Mouse (Mus musculus): ENCODE data around the gene Jam2.

Jam2 gene

GRCm38 (mm10) chr16:84779718-84780117 is 5.8 kb downstream of the Jam2 start:
- no peak for DNase-seq (ENCODE audit: low read depth)

DNA sequence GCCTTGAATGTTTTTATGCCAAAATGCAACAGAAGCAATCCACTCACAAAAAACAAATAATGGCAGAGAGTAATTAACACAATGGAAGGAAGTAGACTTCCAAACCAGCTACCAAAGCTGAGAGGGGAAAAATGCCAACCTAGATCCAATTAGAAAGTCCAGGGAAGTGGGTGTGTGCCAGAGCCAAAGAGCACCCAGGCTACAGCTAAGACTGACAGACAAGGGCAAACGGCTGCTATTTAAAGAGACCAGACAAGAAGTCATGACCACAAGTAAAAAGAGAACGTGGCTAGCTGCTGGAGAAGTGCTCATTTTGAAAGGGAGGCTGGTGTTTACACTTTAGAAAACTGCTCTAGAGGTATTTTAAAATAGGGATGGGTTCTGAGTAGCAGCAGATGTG is 9.4 kb downstream of the Jam2 start:
- no peak for DNase-seq (ENCODE audit: low read depth)

DNA sequence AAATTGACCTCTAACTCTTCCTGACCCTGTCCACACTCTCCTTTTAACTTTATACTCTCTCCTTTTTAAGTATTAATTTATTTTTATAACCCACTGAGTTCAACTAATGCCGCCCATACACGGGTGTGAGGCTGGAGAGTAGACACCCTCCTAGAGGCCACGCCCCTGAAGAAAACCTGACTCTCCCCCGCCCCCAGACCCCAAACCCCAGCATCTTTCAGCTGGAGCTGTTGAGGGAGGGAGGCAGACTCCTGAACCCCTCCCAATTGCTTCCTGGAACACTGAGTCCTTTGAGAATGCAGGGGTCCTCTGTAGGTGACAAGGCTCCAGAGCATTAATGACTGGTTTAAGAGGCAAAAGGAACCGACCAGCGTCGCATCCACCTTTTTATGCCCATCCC is 11.0 kb downstream of the Jam2 start:
- no peak for DNase-seq (ENCODE audit: low read depth)

- no peak for DNase-seq (ENCODE audit: low read depth)
These were observed 16.8 kb downstream of the Jam2 start for GRCm38 (mm10) chr16:84790595-84791165.

- no peak for DNase-seq (ENCODE audit: low read depth)
These were observed 19.5 kb downstream of the Jam2 start for GRCm38 (mm10) chr16:84793401-84793800.

GRCm38 (mm10) chr16:84795337-84795736 is 21.4 kb downstream of the Jam2 start:
- no peak for DNase-seq (ENCODE audit: low read depth)

- DNase-seq (ENCODE audit: low read depth), result no peak
These were observed 22.8 kb downstream of the Jam2 start for GRCm38 (mm10) chr16:84796678-84797077.

DNA sequence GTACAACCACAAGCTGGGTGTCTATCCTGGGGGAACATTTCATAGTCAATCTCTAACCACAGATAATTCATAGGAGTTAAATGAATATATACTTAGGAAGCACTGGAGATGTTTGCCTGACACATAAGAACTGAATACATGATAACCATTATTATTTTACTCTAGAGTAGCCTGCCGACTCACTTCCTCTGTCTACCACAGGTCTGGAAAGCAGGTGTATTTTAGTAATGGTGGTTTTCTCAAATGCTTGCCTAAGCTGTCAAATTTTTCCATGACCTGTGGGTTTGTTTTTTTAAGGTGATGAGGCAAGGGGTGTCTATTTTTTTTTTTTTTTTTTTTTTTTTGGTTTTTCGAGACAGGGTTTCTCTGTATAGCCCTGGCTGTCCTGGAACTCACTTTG is 26.1 kb downstream of the Jam2 start:
- no peak for DNase-seq (ENCODE audit: low read depth)

DNA sequence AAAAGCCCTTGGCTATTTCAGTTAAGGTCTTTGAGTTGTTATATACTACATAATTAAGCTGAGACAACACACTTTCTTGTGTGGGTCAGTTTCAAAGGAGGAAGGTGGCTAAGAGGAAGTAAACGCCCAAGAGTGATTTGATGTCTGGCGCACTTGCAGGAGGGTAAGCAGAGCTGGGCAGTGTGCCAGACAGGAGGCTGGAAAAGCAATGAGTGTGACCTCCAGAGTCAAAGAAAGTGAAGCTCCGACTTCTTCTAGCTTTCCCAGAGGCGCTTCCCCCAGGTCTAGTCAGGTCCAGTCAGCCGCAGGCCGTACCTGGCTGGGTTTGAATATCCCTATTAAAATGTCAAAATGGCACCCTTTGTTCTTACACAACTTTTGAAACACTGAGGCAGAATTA is 28.3 kb downstream of the Jam2 start:
- no peak for DNase-seq (ENCODE audit: low read depth)

DNA sequence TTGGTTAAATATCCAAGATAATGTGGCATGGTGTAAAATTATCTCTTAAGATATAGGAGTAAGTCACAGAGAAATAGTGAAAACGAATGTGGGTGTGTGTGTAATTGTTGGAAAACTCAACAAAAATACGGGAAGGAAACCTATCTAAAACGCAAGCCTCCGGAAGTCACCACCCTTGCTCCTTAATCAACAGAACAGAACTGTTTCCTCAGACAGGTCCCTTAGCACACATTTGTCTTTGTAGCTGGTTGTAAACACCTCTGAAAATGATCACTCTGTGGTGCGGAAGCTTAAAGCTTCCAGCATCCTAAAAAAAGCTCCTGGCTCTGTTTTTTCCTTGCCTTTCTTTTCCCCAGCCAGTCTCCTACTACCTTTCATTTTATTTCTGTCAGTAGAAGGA is 30.9 kb downstream of the Jam2 start:
- DNase-seq (ENCODE audit: low read depth), result no peak

DNA sequence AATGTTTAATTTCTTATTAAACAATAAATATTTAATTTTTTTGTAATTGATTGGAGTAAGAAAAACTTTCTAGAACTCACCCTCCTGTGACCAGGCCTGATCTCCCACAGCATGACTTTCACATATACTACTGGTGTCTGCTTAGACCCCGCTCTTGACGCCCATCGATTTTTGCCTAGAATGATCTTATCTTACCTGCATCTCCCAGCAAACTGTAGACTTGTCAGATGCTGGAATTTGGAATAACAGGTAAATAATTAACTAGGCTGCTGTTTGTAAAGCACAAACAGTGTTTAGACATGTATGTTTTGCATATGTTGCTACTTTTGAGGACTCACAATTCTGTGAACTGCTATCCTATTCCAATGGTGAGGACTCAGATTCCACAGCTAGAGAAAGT is 32.3 kb downstream of the Jam2 start:
- DNase-seq (ENCODE audit: low read depth), result no peak

- no peak for DNase-seq (ENCODE audit: low read depth)
These were observed 34.0 kb downstream of the Jam2 start for GRCm38 (mm10) chr16:84807874-84808273.

GRCm38 (mm10) chr16:84810254-84810653 is 36.3 kb downstream of the Jam2 start:
- no peak for DNase-seq (ENCODE audit: low read depth)

- no peak for DNase-seq (ENCODE audit: low read depth)
These were observed 39.9 kb downstream of the Jam2 start for GRCm38 (mm10) chr16:84813852-84814251.

- DNase-seq (ENCODE audit: low read depth), result no peak
These were observed 40.6 kb downstream of the Jam2 start for GRCm38 (mm10) chr16:84814511-84814910.

- DNase-seq (ENCODE audit: low read depth), result peak; percentile 13
These were observed 43.5 kb downstream of the Jam2 start for GRCm38 (mm10) chr16:84817423-84817822.

- no peak for DNase-seq (ENCODE audit: low read depth)
These were observed 51.1 kb downstream of the Jam2 start for GRCm38 (mm10) chr16:84825009-84825408.

- DNase-seq (ENCODE audit: low read depth), result no peak
These were observed 57.8 kb downstream of the Jam2 start for GRCm38 (mm10) chr16:84831696-84832095.

DNA sequence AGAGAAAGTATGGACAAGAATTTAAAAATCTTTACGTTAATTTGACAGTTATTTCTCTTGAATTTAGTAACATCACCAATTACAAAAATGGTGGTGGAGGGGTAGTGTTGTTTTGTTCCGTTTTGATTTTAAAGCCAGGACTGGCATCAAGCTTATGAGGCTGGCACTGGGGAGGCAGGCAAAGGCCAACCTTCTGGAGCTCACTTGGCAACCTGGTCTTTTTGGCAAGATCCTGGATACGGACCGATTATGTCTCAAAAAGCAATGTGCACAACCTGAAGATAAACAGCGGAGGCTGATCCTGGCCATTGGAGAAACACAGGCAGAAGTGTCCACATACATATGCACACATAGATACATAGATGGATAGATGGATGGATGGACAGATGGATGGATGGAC is 58.8 kb downstream of the Jam2 start:
- no peak for DNase-seq (ENCODE audit: low read depth)

DNA sequence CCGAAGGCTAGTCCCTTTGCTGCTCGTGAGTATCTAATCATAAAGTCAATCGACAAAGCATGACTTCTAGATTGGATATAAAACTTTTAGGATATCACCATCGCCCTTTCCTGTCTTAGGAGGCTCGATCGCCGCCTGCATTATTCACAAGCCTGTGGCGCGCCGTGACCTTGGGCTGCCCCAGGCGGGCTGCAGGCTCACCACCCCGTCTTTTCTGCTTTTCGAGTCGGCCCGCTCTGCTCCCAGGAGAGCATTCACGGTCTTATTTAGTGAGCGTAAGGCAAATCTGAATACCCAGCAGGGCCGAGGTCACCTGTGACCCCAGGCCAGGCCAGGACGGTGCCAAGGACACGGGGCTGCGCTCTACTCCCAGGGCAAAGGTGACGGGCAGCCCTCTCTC is 60.4 kb downstream of the Jam2 start:
- peak; percentile 21 for DNase-seq (ENCODE audit: low read depth)

DNA sequence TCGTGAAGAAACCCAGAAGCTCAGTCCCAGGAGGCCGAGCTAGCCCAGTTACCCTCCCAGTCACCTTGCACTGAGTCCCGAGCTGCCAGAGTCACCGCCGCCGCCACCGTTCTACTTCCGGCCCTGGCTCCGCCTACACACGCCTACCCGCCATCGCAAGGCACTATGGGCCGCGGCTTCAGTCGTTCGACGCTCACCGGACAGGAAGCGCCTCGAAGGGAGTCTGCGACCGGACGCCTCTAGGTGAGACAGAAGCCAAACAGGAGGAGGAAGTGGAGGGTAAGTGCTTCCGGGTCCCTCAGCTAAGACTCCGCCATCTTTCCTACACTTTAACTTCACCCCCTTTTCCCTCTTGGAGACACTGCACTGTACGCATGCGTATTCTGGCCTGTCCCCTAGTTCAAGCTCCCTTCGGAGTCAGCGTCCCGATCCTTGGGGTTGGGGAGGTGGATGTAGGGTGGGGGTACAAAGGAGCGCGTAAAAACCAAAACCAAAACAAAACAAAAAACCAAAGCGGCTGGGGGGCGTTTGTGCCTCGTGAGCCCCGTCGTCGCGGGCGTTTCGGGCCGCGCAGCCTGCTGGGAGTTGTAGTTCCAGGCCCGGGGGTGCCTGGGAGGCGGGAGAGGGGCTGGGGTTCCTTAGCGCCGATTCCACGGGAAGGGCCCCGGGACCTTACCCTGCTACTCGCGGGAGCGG is 61.0 kb downstream of the Jam2 start, which contains the start of gene Gabpa:
Gene Gabpa, plus strand, starts transcription at position 181 of the 696 bp plus-strand sequence.
- peak; percentile 89 for DNase-seq (ENCODE audit: low read depth)

- peak; percentile 25 for DNase-seq (ENCODE audit: low read depth)
These were observed 61.5 kb downstream of the Jam2 start, which contains the start of gene Atp5j for GRCm38 (mm10) chr16:84835441-84835822. Atp5j (minus strand) TSS chr16:84835625.

GRCm38 (mm10) chr16:84835823-84836743 is 62.2 kb downstream of the Jam2 start:
- DNase-seq (ENCODE audit: low read depth), result peak; percentile 54

Data from c-Kit-positive CD71-positive TER-119-negative erythroid progenitor cells, embryonic 14.5 days (primary cell).